Mouse (Mus musculus) stomach, embryonic 16.5 days (tissue): ENCODE data around the gene Pgap3. TPM values are rescaled to one million over a fixed set of nuclear protein-coding genes. Genes with fewer than 3 reads are reported as not detected.

Experiments used
- ATAC-seq: fragments of 200-750 bp; cut with Nextera tagmentation; 2 replicates; pipeline ENCODE4 v1.8.0; 2017; ENCODE audit warnings: moderate number of reproducible peaks, moderate TSS enrichment; ENCODE audit not compliant: insufficient read depth, low FRiP score
- H3K27ac ChIP-seq: fragments of 300-500 bp; sonication (generic); 2 replicates; pipeline ENCODE4 v1.5.1; 2014; ENCODE audit warnings: low read length
- H3K27me3 ChIP-seq: fragments of 300-500 bp; sonication (generic); 2 replicates; pipeline ENCODE4 v1.6.1; 2014; ENCODE audit warnings: low read length, control low read depth, mixed read lengths; ENCODE audit not compliant: control insufficient read depth, insufficient read depth
- H3K36me3 ChIP-seq: fragments of 300-500 bp; sonication (generic); 2 replicates; pipeline ENCODE4 v1.6.1; 2014; ENCODE audit warnings: low read length; ENCODE audit not compliant: control insufficient read depth, insufficient read depth
- H3K4me1 ChIP-seq: fragments of 300-500 bp; sonication (generic); 2 replicates; pipeline ENCODE4 v1.6.1; 2014; ENCODE audit warnings: low read length, control low read depth, mixed read lengths; ENCODE audit not compliant: control insufficient read depth, insufficient read depth
- H3K4me2 ChIP-seq: fragments of 300-500 bp; sonication (generic); 2 replicates; pipeline ENCODE4 v1.6.1; 2014; ENCODE audit warnings: low read depth, low read length, mixed read lengths
- H3K4me3 ChIP-seq: fragments of 300-500 bp; sonication (generic); replicated peaks from 2 replicates; pipeline ENCODE4 v1.5.1; 2014; ENCODE audit warnings: mild to moderate bottlenecking, low read length
- H3K9ac ChIP-seq: fragments of 300-500 bp; sonication (generic); 2 replicates; pipeline ENCODE4 v1.6.1; 2014; ENCODE audit warnings: low read length
- H3K9me3 ChIP-seq: fragments of 300-500 bp; sonication (generic); replicated peaks from 2 replicates; pipeline ENCODE4 v1.6.1; 2016; ENCODE audit warnings: low read length, control low read depth; ENCODE audit not compliant: control insufficient read depth
- WGBS: fragments of 180-500 bp; shearing (Covaris S2); extraction: QIAGEN DNeasy Blood & Tissue Kit; methylation state at CpG from one replicate; pipeline ENCODE4 v1.1.7; 2014; 5-methylcytosine and 5-hydroxymethylcytosine counted together
- polyA plus RNA-seq: library from polyadenylated mRNA; unstranded; fragments of >200 nt; fragmentation: Nextera tagmentation; extraction: Ambion mirVana; gene quantifications from 2 replicates; pipeline ENCODE4 v1.2.1, GENCODE M21; 2015

The Pgap3 gene
- polyA plus RNA-seq, 1 experiment from 2014 or later: 17.0 TPM

DNA sequence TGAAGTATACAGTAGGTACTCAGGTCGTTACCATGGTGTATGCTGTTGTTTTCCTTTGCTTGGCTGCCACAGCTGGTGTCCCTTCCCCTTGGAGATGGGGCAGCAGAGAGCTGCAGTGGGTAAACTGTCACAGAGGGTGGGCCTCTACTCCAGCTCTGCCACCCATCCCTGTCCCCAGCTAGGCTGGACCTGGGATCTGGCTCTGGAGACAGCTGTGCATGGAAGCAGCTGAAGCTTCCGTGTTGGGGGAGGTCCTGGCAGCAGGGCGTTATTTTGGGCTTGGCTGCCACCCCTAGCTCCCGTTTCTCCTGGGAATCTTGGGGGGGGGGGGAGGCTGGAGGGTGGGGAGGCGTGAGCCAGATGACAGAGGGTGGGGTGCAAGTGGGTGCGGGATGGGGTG lies 18.0 kb upstream of the Pgap3 start:
- Histone ChIP-seq H3K4me3 (no peak overlapping the region), H3K27ac (peak overlapping the region; percentile 82), H3K9me3 (no peaks in the 10 kb centered on the region), H3K4me1 (peaks cover 45% of the 10 kb centered on the region), H3K27me3 (no peaks in the 10 kb centered on the region), H3K36me3 (peaks cover 10% of the 10 kb centered on the region; the same call in 1 of the 2 replicates), H3K4me2 (peak overlapping the region; percentile 24; the same call in 1 of the 2 replicates), H3K9ac (peak overlapping the region; percentile 30)
- 45% methylated on average over 6 of the region's 6 CpGs for WGBS
- ATAC-seq: no peak

DNA sequence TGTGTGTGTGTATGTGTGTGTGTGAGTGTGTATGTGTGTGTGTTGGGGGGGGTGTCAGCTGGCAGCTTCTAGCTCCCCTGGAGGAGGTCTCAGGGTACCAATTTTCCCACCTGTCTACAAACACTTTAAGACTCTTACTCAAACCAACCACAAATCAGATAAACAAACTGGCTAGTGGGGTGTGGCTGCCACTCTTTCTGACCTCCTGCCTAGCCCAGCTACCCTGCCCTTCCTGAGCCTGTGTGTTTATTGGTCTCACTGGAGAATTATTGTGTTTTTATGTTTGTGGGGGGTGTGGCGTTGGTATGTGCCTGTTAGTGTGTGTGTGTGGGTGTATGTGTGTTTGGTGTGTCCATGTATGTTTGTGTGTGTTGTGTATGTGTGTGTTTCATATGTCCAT lies 16.8 kb upstream of the Pgap3 start:
- WGBS: 76% methylated on average over 1 of the region's 1 CpGs
- Histone ChIP-seq H3K4me2 (peak overlapping the region; percentile 24; the same call in 1 of the 2 replicates), H3K4me3 (no peak overlapping the region), H3K9ac (no peak overlapping the region; the same call in 1 of the 2 replicates), H3K27me3 (no peaks in the 10 kb centered on the region), H3K4me1 (peaks cover 46% of the 10 kb centered on the region), H3K27ac (peak overlapping the region; percentile 82; the same call in 1 of the 2 replicates), H3K36me3 (0 out of 2 replicates have a peak, but pooled peaks cover 5% of the 10 kb centered on the region), H3K9me3 (no peaks in the 10 kb centered on the region)
- ATAC-seq: no peak

DNA sequence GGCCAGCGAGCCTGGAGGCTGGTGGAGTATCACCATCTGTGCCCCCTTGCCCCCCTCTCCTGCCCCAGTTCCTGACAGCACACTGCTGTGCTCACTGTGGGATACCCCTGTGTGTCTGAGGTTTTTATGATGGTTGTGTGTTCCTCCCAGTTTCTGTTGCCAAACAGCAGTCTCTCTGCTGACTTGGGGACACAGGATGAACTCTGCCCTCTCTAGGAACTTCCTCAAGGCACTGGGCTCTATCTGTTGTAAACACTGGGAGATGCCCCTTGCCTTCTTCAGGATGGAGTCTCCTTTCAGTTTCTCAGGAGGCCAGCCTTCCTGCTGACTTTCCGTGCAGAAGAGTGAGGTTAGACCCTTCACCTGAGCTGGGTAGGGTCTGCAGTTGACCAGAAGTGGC lies 13.9 kb upstream of the Pgap3 start:
- H3K4me1 ChIP-seq: peaks cover 63% of the 10 kb centered on the region
- no peak for ATAC-seq
- 0 out of 2 replicates have a peak, but pooled peaks cover 5% of the 10 kb centered on the region for H3K36me3 ChIP-seq
- H3K9ac ChIP-seq: peak overlapping the region; percentile 95
- no peaks in the 10 kb centered on the region for H3K27me3 ChIP-seq
- H3K27ac ChIP-seq: peak overlapping the region; percentile 36
- peak overlapping the region; percentile 93 for H3K4me3 ChIP-seq
- 13% methylated on average over 2 of the region's 2 CpGs for WGBS
- peak overlapping the region; percentile 55 for H3K4me2 ChIP-seq
- H3K9me3 ChIP-seq: no peaks in the 10 kb centered on the region

- 16% methylated on average over 7 of the region's 7 CpGs for WGBS
- H3K27me3 ChIP-seq: no peaks in the 10 kb centered on the region
- no peaks in the 10 kb centered on the region for H3K9me3 ChIP-seq
- H3K9ac ChIP-seq: peak overlapping the region; percentile 95
- peak overlapping the region; percentile 99 for H3K27ac ChIP-seq
- H3K4me1 ChIP-seq: peaks cover 66% of the 10 kb centered on the region
- H3K4me2 ChIP-seq: peak overlapping the region; percentile 55
- peak overlapping the region; percentile 93 for H3K4me3 ChIP-seq
- H3K36me3 ChIP-seq: 0 out of 2 replicates have a peak, but pooled peaks cover 3% of the 10 kb centered on the region
- no peak for ATAC-seq
These were observed 13.4 kb upstream of the Pgap3 start for GRCm38 (mm10) chr11:98413731-98414130.

- ATAC-seq: peak; percentile 23
- no peaks in the 10 kb centered on the region for H3K9me3 ChIP-seq
- peaks cover 59% of the 10 kb centered on the region for H3K4me1 ChIP-seq
- under 1% methylated on average over 40 of the region's 40 CpGs for WGBS
- 0 out of 2 replicates have a peak, but pooled peaks cover 3% of the 10 kb centered on the region for H3K36me3 ChIP-seq
- peak overlapping the region; percentile 55 for H3K4me2 ChIP-seq
- H3K27me3 ChIP-seq: no peaks in the 10 kb centered on the region
- peak overlapping the region; percentile 99 for H3K27ac ChIP-seq
- H3K4me3 ChIP-seq: peak overlapping the region; percentile 93
- H3K9ac ChIP-seq: peak overlapping the region; percentile 95
These were observed 12.6 kb upstream of the Pgap3 start for GRCm38 (mm10) chr11:98412797-98413301.

DNA sequence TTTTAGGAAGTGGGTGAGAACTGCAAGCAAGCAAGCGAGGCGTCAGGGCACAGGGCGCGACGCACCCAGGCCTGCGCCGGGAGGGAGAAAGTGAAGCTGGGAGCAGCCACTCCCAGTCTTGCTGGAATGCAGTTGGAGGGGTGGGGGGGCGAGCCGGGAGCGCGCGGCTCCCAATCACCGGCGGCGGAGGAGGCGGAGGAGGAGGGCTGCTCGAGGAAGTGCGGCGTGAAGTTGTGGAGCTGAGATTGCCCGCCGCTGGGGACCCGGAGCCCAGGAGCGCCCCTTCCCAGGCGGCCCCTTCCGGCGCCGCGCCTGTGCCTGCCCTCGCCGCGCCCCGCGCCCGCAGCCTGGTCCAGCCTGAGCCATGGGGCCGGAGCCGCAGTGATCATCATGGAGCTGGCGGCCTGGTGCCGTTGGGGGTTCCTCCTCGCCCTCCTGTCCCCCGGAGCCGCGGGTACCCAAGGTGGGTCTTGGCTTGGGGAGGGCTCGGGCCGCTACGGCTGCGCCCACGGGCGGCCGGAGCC lies 12.0 kb upstream of the Pgap3 start, which contains the start of gene Erbb2:
Erbb2 (plus strand) TSS at position 198 of the 524 bp plus-strand sequence.
- Histone ChIP-seq H3K4me1 (peaks cover 54% of the 10 kb centered on the region), H3K36me3 (0 out of 2 replicates have a peak, but pooled peaks cover 3% of the 10 kb centered on the region), H3K9ac (peak within 1 kb of the TSS; percentile 95), H3K4me2 (peak within 1 kb of the TSS; percentile 55), H3K9me3 (no peaks in the 10 kb centered on the region), H3K27me3 (no peaks in the 10 kb centered on the region), H3K4me3 (peak within 1 kb of the TSS; percentile 93), H3K27ac (peak within 1 kb of the TSS; percentile 99)
- WGBS: under 1% methylated on average over 44 of the region's 49 CpGs
- peak; percentile 87 for ATAC-seq

DNA sequence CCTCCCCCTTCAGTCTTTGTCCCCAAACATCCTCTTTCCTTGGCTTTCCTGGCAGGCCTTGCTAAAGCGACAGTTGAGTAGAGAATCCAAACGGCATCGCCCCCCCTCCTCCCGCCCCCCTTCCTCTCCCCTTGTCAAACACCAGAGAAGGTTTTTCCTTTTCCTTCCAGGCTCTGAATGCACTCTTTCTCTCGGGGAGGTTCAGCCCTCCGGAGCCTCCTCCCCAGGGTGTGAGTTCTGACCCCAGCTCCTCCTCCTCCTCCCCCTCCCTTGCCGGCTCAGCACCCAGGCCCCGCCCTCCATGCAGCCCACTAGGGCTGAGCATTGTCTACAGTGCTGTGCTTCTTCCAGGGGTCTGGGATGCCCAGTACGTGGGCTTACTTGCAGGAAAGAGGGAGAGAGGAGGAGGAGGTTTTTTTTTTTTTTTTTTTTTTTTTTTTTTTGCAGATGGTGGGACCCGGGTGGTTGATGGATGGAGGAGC lies 9.1 kb upstream of the Pgap3 start:
- peak; percentile 54; the same call in 1 of the 2 replicates for ATAC-seq
- H3K4me1 ChIP-seq: peaks cover 29% of the 10 kb centered on the region

DNA sequence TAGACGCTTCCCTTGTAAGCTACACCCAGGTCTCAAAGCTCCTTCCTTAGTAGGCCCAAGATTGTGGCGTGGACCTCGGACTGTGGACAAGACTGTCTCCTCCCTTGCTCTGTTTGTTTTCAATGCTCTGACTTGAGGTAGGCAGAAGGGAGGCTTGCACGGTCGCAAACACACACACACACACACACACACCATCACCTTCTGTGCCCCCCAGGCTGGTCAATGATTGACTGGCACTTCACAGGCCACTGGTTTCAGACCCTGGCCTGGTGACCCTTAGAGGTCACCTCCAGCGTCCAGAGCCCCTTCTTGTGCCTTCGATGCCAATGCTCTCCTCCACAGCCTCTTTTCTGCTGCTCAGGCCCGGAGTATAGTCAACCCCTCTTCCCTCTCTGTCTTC lies 8.6 kb upstream of the Pgap3 start:
- H3K9ac ChIP-seq: peak overlapping the region; percentile 61
- peak overlapping the region; percentile 17 for H3K4me3 ChIP-seq
- H3K27me3 ChIP-seq: no peaks in the 10 kb centered on the region
- 50% methylated on average over 8 of the region's 8 CpGs for WGBS
- H3K9me3 ChIP-seq: no peaks in the 10 kb centered on the region
- H3K4me2 ChIP-seq: peak overlapping the region; percentile 45
- peaks cover 24% of the 10 kb centered on the region for H3K4me1 ChIP-seq
- no peak; the same call in 1 of the 2 replicates for ATAC-seq
- peak overlapping the region; percentile 82 for H3K27ac ChIP-seq
- H3K36me3 ChIP-seq: no peaks in the 10 kb centered on the region

More for the DNA sequence above, 9.1 kb upstream of the Pgap3 start:
- Histone ChIP-seq H3K9ac (peak overlapping the region; percentile 61), H3K9me3 (no peaks in the 10 kb centered on the region), H3K4me2 (peak overlapping the region; percentile 45), H3K27ac (peak overlapping the region; percentile 82), H3K4me3 (peak overlapping the region; percentile 17), H3K36me3 (no peaks in the 10 kb centered on the region), H3K27me3 (no peaks in the 10 kb centered on the region)
- 3% methylated on average over 9 of the region's 10 CpGs for WGBS

- 75% methylated on average over 6 of the region's 6 CpGs for WGBS
- H3K4me3 ChIP-seq: no peak overlapping the region
- ATAC-seq: no peak
- no peak overlapping the region for H3K9ac ChIP-seq
- no peaks in the 10 kb centered on the region for H3K9me3 ChIP-seq
- no peak overlapping the region for H3K27ac ChIP-seq
- H3K36me3 ChIP-seq: no peaks in the 10 kb centered on the region
- peaks cover 16% of the 10 kb centered on the region for H3K4me1 ChIP-seq
- no peaks in the 10 kb centered on the region for H3K27me3 ChIP-seq
- no peak overlapping the region for H3K4me2 ChIP-seq
These were observed 6.3 kb upstream of the Pgap3 start for GRCm38 (mm10) chr11:98406621-98407020.
